Mouse (Mus musculus) lung, embryonic 14.5 days (tissue): Measurements from ENCODE around the gene Olfr110. TPM values are rescaled to one million over a fixed set of nuclear protein-coding genes. Genes with fewer than 3 reads are reported as not detected.
"Not testable (repeated sequence)": the region's sequence is repeated elsewhere in the genome, so short reads cannot be mapped to it uniquely, and the experiment has no call there.

ENCODE experiments used
- ATAC-seq: fragments of 200-750 bp; cut with Nextera tagmentation; 2 replicates; pipeline ENCODE4 v1.8.0; 2017; ENCODE audit warnings: mild to moderate bottlenecking, moderate TSS enrichment, moderate library complexity; ENCODE audit not compliant: insufficient read depth
- DNase-seq: peaks from one replicate; pipeline ENCODE4 v3.0.0-alpha.2; 2015
- H3K27ac ChIP-seq: fragments of 300-500 bp; sonication (generic); 2 replicates; pipeline ENCODE4 v1.5.1; 2014; ENCODE audit warnings: low read depth, mild to moderate bottlenecking, moderate library complexity
- H3K27me3 ChIP-seq: fragments of 300-500 bp; sonication (generic); 2 replicates; pipeline ENCODE4 v1.6.1; 2014; ENCODE audit warnings: low read length, control low read depth; ENCODE audit not compliant: insufficient read depth
- H3K36me3 ChIP-seq: fragments of 300-500 bp; sonication (generic); 2 replicates; pipeline ENCODE4 v1.6.1; 2014; ENCODE audit warnings: control low read depth; ENCODE audit not compliant: insufficient read depth
- H3K4me1 ChIP-seq: fragments of 300-500 bp; sonication (generic); 2 replicates; pipeline ENCODE4 v1.6.1; 2014; ENCODE audit warnings: antibody characterized with exemption, control low read depth; ENCODE audit not compliant: insufficient read depth
- H3K4me2 ChIP-seq: fragments of 300-500 bp; sonication (generic); 2 replicates; pipeline ENCODE4 v1.6.1; 2014; ENCODE audit warnings: mild to moderate bottlenecking
- H3K4me3 ChIP-seq: fragments of 300-500 bp; sonication (generic); 2 replicates; pipeline ENCODE4 v1.5.1; 2014; ENCODE audit warnings: low read depth, low read length
- H3K9ac ChIP-seq: fragments of 300-500 bp; sonication (generic); 2 replicates; pipeline ENCODE4 v1.6.1; 2014
- H3K9me3 ChIP-seq: fragments of 300-500 bp; sonication (generic); 2 replicates; pipeline ENCODE4 v1.6.1; 2016; ENCODE audit warnings: low read depth, low read length, control low read depth
- CTCF ChIP-seq: IDR thresholded peaks from 2 replicates; pipeline ENCODE4 v1.5.1; 2016; ENCODE audit warnings: antibody characterized with exemption, low read depth
- WGBS: fragments of 180-500 bp; shearing (Covaris S2); extraction: QIAGEN DNeasy Blood & Tissue Kit; methylation state at CpG from one replicate; pipeline ENCODE4 v1.1.7; 2014; 5-methylcytosine and 5-hydroxymethylcytosine counted together
- polyA plus RNA-seq: library from polyadenylated mRNA; unstranded; fragments of >200 nt; fragmentation: Nextera tagmentation; extraction: Ambion mirVana; gene quantifications from 2 replicates; pipeline ENCODE4 v1.2.1, GENCODE M21; 2014

Gene Olfr110
- polyA plus RNA-seq, 1 experiment from 2014 or later: not detected

DNA sequence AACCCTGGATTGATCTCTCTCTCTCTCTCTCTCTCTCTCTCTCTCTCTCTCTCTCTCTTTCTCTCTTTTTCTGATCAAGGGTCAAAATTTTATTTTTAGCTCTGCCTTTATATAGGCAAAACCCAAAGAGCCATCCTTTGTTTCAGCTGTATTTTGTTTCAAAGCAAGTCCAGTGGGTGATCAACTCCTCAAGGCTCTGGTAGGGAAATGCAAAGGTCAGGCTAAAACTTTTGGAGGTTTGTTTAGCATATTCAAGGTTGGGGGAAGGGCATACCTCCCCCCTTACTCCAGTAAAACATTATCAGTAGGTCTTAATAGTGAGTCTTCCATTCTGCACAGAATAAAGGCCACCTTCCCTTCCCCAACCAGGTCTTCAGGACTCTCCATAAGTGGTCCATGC is 42.9 kb downstream of the Olfr110 start:
- no peaks in the 10 kb centered on the region for H3K4me1 ChIP-seq
- no peak overlapping the region for H3K4me3 ChIP-seq
- H3K27ac ChIP-seq: no peak overlapping the region
- no peaks in the 10 kb centered on the region for H3K9me3 ChIP-seq
- DNase-seq (no peak), ATAC-seq (no peak)
- TF ChIP-seq CTCF: no peak
- no peak overlapping the region for H3K9ac ChIP-seq
- no peaks in the 10 kb centered on the region for H3K36me3 ChIP-seq
- no peak overlapping the region for H3K4me2 ChIP-seq
- no peaks in the 10 kb centered on the region for H3K27me3 ChIP-seq

DNA sequence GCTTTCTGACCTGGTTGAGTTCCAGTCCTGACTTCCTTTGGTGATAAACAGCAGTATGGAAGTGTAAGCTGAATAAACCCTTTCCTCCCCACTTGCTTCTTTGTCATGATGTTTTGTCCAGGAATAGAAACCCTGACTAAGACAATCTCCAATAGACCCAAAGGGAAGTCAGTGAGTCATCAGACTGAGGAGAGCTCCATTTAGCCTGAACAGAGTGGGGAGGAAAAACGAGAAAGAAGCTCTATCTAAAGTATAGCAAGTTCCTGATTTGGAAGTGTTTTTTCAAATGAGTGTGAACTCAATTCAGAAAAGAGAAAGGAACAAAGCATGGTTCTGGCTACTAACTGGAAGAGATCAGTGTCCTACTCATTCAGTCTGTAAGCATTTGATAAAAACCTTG is 46.1 kb downstream of the Olfr110 start:
- not testable (repeated sequence) for ATAC-seq, H3K27me3 ChIP-seq
- 44% methylated on average over 1 of the region's 1 CpGs for WGBS

DNA sequence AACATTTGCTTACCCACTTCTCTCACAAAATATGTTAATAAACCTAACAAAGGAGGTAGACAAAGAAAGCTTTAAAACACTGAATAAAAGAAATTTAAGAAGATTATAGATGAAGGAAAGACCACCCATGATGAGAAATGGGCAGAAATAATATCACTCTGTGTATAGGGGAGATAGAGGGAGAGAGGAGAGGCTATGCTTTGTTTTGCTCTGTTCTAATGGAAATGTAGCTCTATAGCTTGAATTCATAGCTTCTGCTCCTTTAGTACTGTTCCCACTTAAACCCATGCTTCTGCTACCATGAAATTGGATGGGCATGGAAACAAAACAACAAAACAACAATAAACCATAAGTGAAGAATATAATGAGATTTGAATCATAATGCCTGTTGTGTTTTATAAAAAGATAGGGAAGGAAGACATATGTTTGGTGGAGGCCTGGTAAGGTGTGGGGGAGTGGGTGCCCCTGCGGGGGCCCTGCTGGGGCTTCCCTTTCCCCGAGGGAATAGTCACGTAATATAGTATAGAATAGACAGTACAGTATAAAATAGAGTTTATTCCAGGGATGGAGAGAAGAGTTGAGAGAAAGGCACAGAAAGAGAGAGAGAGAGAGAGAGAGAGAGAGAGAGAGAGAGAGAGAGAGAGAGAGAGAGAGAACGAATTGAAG is 49.3 kb downstream of the Olfr110 start:
- Histone ChIP-seq H3K4me1 (no peaks in the 10 kb centered on the region), H3K9ac (no peak overlapping the region), H3K36me3 (no peaks in the 10 kb centered on the region), H3K4me2 (no peak overlapping the region), H3K9me3 (no peaks in the 10 kb centered on the region), H3K4me3 (no peak overlapping the region), H3K27me3 (no peaks in the 10 kb centered on the region), H3K27ac (no peak overlapping the region)
- 81% methylated on average over 4 of the region's 4 CpGs for WGBS
- no peak for DNase-seq
- no peak for TF ChIP-seq CTCF
- ATAC-seq: no peak

More for the DNA sequence above, 46.1 kb downstream of the Olfr110 start:
- DNase-seq, H3K4me2 ChIP-seq, H3K4me3 ChIP-seq, H3K9me3 ChIP-seq, H3K9ac ChIP-seq, H3K27ac ChIP-seq, H3K4me1 ChIP-seq, H3K36me3 ChIP-seq: not testable (repeated sequence)

GRCm38 (mm10) chr17:37543800-37544435 is 51.6 kb downstream of the Olfr110 start:
- H3K9me3 ChIP-seq: no peaks in the 10 kb centered on the region
- no peaks in the 10 kb centered on the region for H3K27me3 ChIP-seq
- no peak for TF ChIP-seq CTCF
- no peak overlapping the region for H3K9ac ChIP-seq
- DNase-seq (no peak), ATAC-seq (no peak)
- WGBS: 63% methylated on average over 3 of the region's 3 CpGs
- no peak overlapping the region for H3K4me2 ChIP-seq
- no peaks in the 10 kb centered on the region for H3K4me1 ChIP-seq
- H3K4me3 ChIP-seq: no peak overlapping the region
- no peak overlapping the region for H3K27ac ChIP-seq
- H3K36me3 ChIP-seq: no peaks in the 10 kb centered on the region

Other genes starting within 250 kb of the Olfr110 start
- gene Olfr98, start 228.7 kb upstream of the Olfr110 start, polyA plus RNA-seq: not detected in 2 replicates
- 1.0 and 1.2 TPM in 2 replicates for gene H2-M3, start 222.2 kb upstream of the Olfr110 start, polyA plus RNA-seq
- gene Olfr99, start 209.0 kb upstream of the Olfr110 start, polyA plus RNA-seq: not detected in 2 replicates
- gene Olfr101, start 188.2 kb upstream of the Olfr110 start, polyA plus RNA-seq: not detected in 2 replicates
- not detected in 2 replicates for gene Olfr102, start 175.4 kb upstream of the Olfr110 start, polyA plus RNA-seq
- not detected in 2 replicates for gene Olfr103, start 152.8 kb upstream of the Olfr110 start, polyA plus RNA-seq
- not detected in 2 replicates for gene Olfr104-ps, start 132.9 kb upstream of the Olfr110 start, polyA plus RNA-seq
- gene Olfr105-ps, start 113.4 kb upstream of the Olfr110 start, polyA plus RNA-seq: not detected in 2 replicates
- gene Olfr106-ps, start 102.1 kb upstream of the Olfr110 start, polyA plus RNA-seq: not detected in 2 replicates
- not detected in 2 replicates for gene Olfr107, start 93.2 kb upstream of the Olfr110 start, polyA plus RNA-seq
- gene Olfr108, start 47.0 kb upstream of the Olfr110 start, polyA plus RNA-seq: not detected in 2 replicates
- not detected in 2 replicates for gene Olfr109, start 33.6 kb upstream of the Olfr110 start, polyA plus RNA-seq
- not detected in 2 replicates for gene H2-M2, start 8.9 kb upstream of the Olfr110 start, polyA plus RNA-seq
- gene Olfr111, start 15.6 kb downstream of the Olfr110 start, polyA plus RNA-seq: not detected in 2 replicates
- not detected in 2 replicates for gene Olfr112, start 77.0 kb downstream of the Olfr110 start, polyA plus RNA-seq
- gene Olfr113, start 85.2 kb downstream of the Olfr110 start, polyA plus RNA-seq: not detected in 2 replicates
- gene Olfr114, start 100.3 kb downstream of the Olfr110 start, polyA plus RNA-seq: not detected in 2 replicates
- gene Olfr115, start 134.6 kb downstream of the Olfr110 start, polyA plus RNA-seq: not detected in 2 replicates
- gene Olfr116, start 134.7 kb downstream of the Olfr110 start, polyA plus RNA-seq: not detected in 2 replicates
- not detected in 2 replicates for gene Olfr117, start 171.3 kb downstream of the Olfr110 start, polyA plus RNA-seq
- gene Olfr118, start 174.5 kb downstream of the Olfr110 start, polyA plus RNA-seq: not detected in 2 replicates
- gene Olfr119, start 204.1 kb downstream of the Olfr110 start, polyA plus RNA-seq: not detected in 2 replicates
- not detected in 2 replicates for gene Olfr120, start 229.3 kb downstream of the Olfr110 start, polyA plus RNA-seq